Mouse (Mus musculus): Measurements from ENCODE around the gene Itpr1.

Itpr1 gene

GRCm38 (mm10) chr6:108588426-108588825 is 375.5 kb downstream of the Itpr1 start:
- no peak for DNase-seq (ENCODE audit: low read depth, low spot score)

- no peak for DNase-seq (ENCODE audit: low read depth, low spot score)
Measured at GRCm38 (mm10) chr6:108592227-108592626, 379.3 kb downstream of the Itpr1 start.

DNA sequence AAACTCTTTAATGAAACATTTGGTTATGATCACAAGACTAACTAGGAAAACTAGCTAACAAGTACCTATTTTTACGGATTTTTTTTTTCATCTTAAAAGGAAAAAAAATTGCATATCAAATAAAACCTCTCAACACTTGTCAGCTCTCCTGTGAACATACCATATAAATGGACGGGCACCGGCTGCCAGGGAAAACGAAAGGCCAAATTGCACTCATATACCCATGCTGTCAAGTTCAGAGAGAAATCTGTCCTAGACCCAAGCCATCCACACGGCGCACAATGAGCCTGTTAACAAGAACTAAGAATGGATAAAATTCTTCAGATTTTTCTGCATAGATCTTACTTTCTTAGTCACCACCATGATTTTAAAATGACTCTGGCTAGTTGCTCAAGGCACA is 379.7 kb downstream of the Itpr1 start:
- no peak for DNase-seq (ENCODE audit: low read depth, low spot score)

DNA sequence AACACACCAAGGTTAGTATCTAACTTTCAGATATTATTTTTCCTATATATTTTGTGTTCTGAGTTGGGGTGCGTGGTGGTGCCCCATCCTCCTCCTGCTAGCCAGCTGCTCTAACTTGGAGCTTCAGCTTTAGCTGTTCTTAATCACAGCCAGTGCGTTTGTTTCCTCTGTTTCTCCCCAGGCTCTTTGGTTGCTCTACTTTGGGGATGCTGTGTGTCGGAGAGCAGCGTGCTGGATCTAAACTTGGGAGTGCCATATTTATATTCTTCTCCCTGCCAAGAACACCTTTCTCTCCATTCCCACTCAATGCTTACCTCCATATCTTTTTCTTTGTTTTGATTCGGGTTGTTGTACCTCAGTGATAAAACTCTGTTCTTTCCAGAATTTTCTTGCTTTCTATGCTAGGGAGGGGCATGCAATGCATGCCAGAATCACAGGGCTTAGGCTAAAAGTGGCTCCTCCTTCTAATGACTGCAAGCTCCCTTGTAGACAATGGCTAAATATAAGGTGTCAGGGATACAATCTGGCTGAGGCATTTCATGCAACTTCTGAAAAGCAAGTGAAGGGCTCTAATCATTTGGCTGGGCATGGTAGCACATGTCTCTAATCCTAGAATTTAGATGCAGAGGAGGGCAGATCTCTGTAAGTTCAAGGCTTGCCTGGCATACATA is 381.4 kb downstream of the Itpr1 start:
- peak; percentile 50 for DNase-seq (ENCODE audit: low read depth, low spot score)

DNA sequence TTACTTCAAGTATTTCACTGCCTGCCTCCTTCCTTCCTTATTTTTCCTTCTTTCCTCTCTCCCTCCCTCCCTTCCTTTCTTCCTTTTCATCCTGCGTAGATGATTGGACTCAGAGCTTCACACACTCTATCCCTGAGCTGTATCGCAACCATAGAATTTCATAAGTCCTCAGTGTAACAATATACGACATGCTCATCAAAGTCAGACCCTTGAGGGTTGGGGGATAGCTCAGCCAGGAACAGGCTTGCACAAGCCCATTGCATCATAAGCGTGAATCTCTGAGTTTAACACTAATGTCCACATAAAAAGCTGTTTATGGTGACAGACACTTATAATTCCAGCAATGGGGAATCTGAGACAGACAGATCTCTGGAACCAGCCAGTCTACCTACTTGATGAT is 385.8 kb downstream of the Itpr1 start:
- DNase-seq (ENCODE audit: low read depth, low spot score), result no peak

- DNase-seq (ENCODE audit: low read depth, low spot score), result no peak
Measured at GRCm38 (mm10) chr6:108599317-108599716, 386.4 kb downstream of the Itpr1 start.
